Mouse (Mus musculus): Measurements from ENCODE around the gene Bhlha9. TPM values are rescaled to one million over a fixed set of nuclear protein-coding genes. Genes with fewer than 3 reads are reported as not detected.
"Not testable (repeated sequence)": the region's sequence is repeated elsewhere in the genome, so short reads cannot be mapped to it uniquely, and the experiment has no call there.

The Bhlha9 gene
- polyA plus RNA-seq, 1 experiment from 2014 or later: 1.4 TPM

DNA sequence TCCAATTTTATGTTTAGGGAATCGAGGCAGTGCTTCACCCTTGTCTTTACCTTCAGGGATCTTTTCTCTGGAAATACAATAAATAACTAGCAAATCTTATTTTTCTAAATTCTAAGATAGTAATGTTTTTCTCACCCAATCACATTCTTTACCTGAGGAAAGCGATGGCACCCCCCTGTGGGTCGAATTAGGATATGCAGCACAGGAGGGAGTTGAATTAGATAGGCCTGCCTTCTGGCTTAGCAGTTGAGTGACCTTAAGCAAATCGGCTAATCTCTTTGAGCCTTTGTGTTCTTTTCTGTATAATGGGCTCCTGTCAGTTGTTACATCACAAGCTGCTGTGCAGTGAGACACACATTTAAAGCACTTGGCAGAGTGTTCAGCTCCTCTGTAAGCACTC is 2.4 kb downstream of the Bhlha9 start:
- no peak overlapping the region for H3K4me3 ChIP-seq (ENCODE audit: low read depth, low read length)
- H3K9ac ChIP-seq (replicated peaks; ENCODE audit: low read depth, low read length): no peak overlapping the region
- no peaks in the 10 kb centered on the region; the same call in 1 of the 2 replicates for H3K4me1 ChIP-seq (ENCODE audit: control insufficient read depth, insufficient read depth, low read length)
- H3K27ac ChIP-seq (ENCODE audit: low read depth, low read length): no peak overlapping the region
- H3K27me3 ChIP-seq (ENCODE audit: control insufficient read depth, insufficient read depth, low read length): peaks cover 28% of the 10 kb centered on the region
- no peak overlapping the region for H3K4me2 ChIP-seq (ENCODE audit: low read depth, low read length)
- ATAC-seq (ENCODE audit: low read depth): no peak
- WGBS: 42% methylated on average over 4 of the region's 4 CpGs
- H3K9me3 ChIP-seq (ENCODE audit: control insufficient read depth, low read length): no peaks in the 10 kb centered on the region
- no peaks in the 10 kb centered on the region for H3K36me3 ChIP-seq (ENCODE audit: control insufficient read depth, insufficient read depth, low read length)

DNA sequence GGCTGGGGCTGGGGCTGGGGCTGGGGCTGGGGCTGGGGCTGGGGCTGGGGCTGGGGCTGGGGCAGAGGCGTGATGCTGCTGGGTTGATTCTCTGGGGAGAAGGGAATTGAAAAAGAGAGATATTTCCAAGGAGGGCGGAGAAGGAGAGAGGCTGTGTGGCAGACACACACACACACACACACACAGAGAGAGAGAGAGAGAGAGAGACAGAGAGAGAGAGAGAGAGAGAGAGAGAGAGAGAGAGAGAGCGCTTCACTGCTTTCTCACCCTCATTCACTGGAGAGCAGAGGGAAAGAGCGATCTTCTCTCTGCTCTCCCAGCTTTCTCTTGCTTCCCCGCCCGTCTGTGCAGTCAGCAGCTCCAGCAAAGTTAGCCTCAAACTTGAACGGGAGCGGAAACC is 7.2 kb downstream of the Bhlha9 start, which contains the start of gene Trarg1:
Trarg1 (plus strand) TSS at position 301 of the 400 bp plus-strand sequence.
- H3K27ac ChIP-seq (ENCODE audit: low read depth, low read length); H3K4me3 ChIP-seq (ENCODE audit: low read depth, low read length); H3K36me3 ChIP-seq (ENCODE audit: control insufficient read depth, insufficient read depth, low read length); H3K9ac ChIP-seq (replicated peaks; ENCODE audit: low read depth, low read length); ATAC-seq (ENCODE audit: low read depth); H3K9me3 ChIP-seq (ENCODE audit: control insufficient read depth, low read length); H3K27me3 ChIP-seq (ENCODE audit: control insufficient read depth, insufficient read depth, low read length); H3K4me1 ChIP-seq (ENCODE audit: control insufficient read depth, insufficient read depth, low read length); H3K4me2 ChIP-seq (ENCODE audit: low read depth, low read length): not testable (repeated sequence)
- WGBS: 40% methylated on average over 7 of the region's 8 CpGs

DNA sequence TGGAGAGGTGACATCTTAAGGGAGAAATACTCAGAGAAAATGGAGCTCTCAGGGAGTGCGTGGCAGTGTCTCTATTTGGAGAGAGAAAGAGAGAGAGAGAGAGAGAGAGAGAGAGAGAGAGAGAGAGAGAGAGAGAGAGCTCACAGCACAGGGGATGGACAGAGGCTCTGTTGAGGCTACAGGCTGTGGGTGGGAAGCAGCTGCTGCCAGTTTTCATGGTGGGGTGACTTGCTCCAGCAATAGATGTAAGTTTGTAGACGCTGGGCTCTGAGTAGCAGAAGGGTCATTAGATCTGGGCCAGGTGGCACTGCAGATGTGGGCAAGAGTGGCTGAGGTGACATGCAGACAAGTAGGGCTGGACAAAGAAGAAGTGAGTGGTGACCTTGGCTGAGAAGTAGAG is 13.3 kb downstream of the Bhlha9 start:
- no peak overlapping the region for H3K27ac ChIP-seq (ENCODE audit: low read depth, low read length)
- ATAC-seq (ENCODE audit: low read depth): no peak
- no peaks in the 10 kb centered on the region for H3K4me1 ChIP-seq (ENCODE audit: control insufficient read depth, insufficient read depth, low read length)
- no peaks in the 10 kb centered on the region for H3K27me3 ChIP-seq (ENCODE audit: control insufficient read depth, insufficient read depth, low read length)
- no peak overlapping the region for H3K4me2 ChIP-seq (ENCODE audit: low read depth, low read length)
- no peak overlapping the region for H3K4me3 ChIP-seq (ENCODE audit: low read depth, low read length)
- 69% methylated on average over 2 of the region's 2 CpGs for WGBS
- no peaks in the 10 kb centered on the region for H3K36me3 ChIP-seq (ENCODE audit: control insufficient read depth, insufficient read depth, low read length)
- H3K9ac ChIP-seq (replicated peaks; ENCODE audit: low read depth, low read length): no peak overlapping the region
- no peaks in the 10 kb centered on the region for H3K9me3 ChIP-seq (ENCODE audit: control insufficient read depth, low read length)

DNA sequence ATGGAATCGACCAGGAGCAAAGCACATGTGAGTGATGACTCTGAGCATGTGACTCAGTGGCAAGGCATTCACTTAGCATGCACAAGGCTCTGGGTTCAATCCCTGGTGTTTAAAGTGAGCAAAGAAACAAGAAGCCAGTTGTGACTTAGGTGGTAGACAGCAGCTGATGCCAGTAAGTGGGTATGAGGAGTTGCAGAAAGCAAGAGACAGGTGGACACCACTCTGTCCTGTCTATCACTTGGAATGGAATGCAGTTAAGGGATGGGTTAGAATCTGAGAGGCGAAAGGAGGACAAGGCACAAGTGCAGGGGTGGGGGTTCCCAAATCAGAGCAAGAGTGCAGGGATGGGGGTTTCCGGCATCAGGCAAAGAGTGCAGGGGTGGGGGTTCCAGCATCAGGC is 19.8 kb downstream of the Bhlha9 start:
- WGBS: 80% methylated on average over 3 of the region's 3 CpGs
- no peaks in the 10 kb centered on the region for H3K36me3 ChIP-seq (ENCODE audit: control insufficient read depth, insufficient read depth, low read length)
- H3K9ac ChIP-seq (replicated peaks; ENCODE audit: low read depth, low read length): no peak overlapping the region
- H3K27me3 ChIP-seq (ENCODE audit: control insufficient read depth, insufficient read depth, low read length): no peaks in the 10 kb centered on the region
- ATAC-seq (ENCODE audit: low read depth): no peak
- no peaks in the 10 kb centered on the region for H3K4me1 ChIP-seq (ENCODE audit: control insufficient read depth, insufficient read depth, low read length)
- no peak overlapping the region for H3K27ac ChIP-seq (ENCODE audit: low read depth, low read length)
- H3K9me3 ChIP-seq (ENCODE audit: control insufficient read depth, low read length): no peaks in the 10 kb centered on the region
- no peak overlapping the region for H3K4me2 ChIP-seq (ENCODE audit: low read depth, low read length)
- no peak overlapping the region for H3K4me3 ChIP-seq (ENCODE audit: low read depth, low read length)

DNA sequence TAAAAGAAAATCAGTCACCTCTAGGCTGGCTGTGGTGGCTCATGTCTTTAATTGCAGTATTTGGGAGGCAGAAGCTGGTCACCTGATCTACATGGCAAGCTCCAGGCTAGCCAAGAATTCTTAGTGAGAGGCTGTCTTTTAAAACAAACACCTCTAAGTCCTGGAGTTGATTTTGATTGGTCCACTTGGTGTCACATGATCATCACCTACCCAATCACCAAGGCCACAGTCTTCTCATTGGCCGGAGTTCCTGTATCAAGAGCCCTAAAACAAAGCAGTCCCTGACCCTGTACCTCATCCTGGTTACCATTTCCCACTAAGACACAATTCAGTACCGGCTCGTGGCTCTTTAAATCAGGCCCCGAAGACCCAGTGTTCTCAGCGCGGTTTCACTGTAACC is 23.5 kb downstream of the Bhlha9 start:
- ATAC-seq (ENCODE audit: low read depth): no peak

DNA sequence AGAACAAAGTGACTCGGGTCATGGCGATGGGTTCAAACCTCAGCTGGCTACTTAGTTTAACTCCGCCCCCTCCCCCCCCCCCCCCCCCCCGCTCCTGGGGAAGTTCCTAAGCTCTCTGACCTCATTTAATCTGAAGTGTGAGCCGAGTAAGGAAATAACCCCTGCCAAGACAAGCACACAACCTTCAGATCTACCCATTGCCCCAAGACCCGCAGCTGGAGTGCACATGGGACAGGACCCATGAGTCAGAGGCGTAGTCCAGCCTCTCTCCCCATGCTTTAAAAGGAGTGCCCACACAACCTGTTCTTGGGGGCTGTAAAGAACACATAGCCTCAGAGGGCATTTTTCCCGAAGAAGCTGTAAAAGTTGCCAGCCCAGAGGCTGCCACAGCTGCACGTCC is 27.4 kb downstream of the Bhlha9 start:
- Histone ChIP-seq H3K4me2 (ENCODE audit: low read depth, low read length) (no peak overlapping the region), H3K9me3 (ENCODE audit: control insufficient read depth, low read length) (no peaks in the 10 kb centered on the region), H3K36me3 (ENCODE audit: control insufficient read depth, insufficient read depth, low read length) (no peaks in the 10 kb centered on the region), H3K4me3 (ENCODE audit: low read depth, low read length) (no peak overlapping the region), H3K4me1 (ENCODE audit: control insufficient read depth, insufficient read depth, low read length) (no peaks in the 10 kb centered on the region), H3K27me3 (ENCODE audit: control insufficient read depth, insufficient read depth, low read length) (no peaks in the 10 kb centered on the region), H3K9ac (replicated peaks; ENCODE audit: low read depth, low read length) (no peak overlapping the region), H3K27ac (ENCODE audit: low read depth, low read length) (no peak overlapping the region)
- ATAC-seq (ENCODE audit: low read depth): no peak
- 59% methylated on average over 9 of the region's 9 CpGs for whole genome bisulfite sequencing

More for the DNA sequence above, 23.5 kb downstream of the Bhlha9 start:
- Histone ChIP-seq H3K27ac (ENCODE audit: low read depth, low read length) (no peak overlapping the region), H3K27me3 (ENCODE audit: control insufficient read depth, insufficient read depth, low read length) (no peaks in the 10 kb centered on the region), H3K36me3 (ENCODE audit: control insufficient read depth, insufficient read depth, low read length) (no peaks in the 10 kb centered on the region), H3K4me1 (ENCODE audit: control insufficient read depth, insufficient read depth, low read length) (no peaks in the 10 kb centered on the region), H3K4me3 (ENCODE audit: low read depth, low read length) (no peak overlapping the region), H3K9ac (replicated peaks; ENCODE audit: low read depth, low read length) (no peak overlapping the region), H3K4me2 (ENCODE audit: low read depth, low read length) (no peak overlapping the region), H3K9me3 (ENCODE audit: control insufficient read depth, low read length) (no peaks in the 10 kb centered on the region)
- 69% methylated on average over 6 of the region's 6 CpGs for WGBS

DNA sequence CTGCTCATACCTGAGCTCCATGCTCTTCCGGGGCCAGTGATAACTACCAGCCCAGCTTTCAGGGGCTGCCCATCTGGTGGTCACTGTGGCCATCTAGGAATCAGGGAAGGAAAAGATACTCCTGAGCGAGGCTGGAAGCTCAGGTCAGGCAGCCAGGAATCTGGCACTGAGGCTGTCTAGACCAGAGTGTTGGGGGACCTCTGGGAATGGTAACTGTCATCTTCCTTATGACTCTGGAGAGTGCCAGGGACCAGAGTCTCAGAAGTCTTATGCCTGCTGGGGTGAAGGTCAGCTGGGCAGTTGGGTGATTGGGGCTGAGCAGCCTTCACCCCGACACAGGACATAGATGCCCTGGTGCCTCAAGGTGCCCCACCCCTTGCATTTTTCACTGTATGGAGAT is 35.4 kb downstream of the Bhlha9 start:
- H3K4me1 ChIP-seq (ENCODE audit: control insufficient read depth, insufficient read depth, low read length): no peaks in the 10 kb centered on the region
- WGBS: 84% methylated on average over 3 of the region's 3 CpGs
- H3K36me3 ChIP-seq (ENCODE audit: control insufficient read depth, insufficient read depth, low read length): no peaks in the 10 kb centered on the region
- no peaks in the 10 kb centered on the region for H3K9me3 ChIP-seq (ENCODE audit: control insufficient read depth, low read length)
- no peak for ATAC-seq (ENCODE audit: low read depth)
- H3K4me3 ChIP-seq (ENCODE audit: low read depth, low read length): no peak overlapping the region
- H3K4me2 ChIP-seq (ENCODE audit: low read depth, low read length): no peak overlapping the region
- H3K27me3 ChIP-seq (ENCODE audit: control insufficient read depth, insufficient read depth, low read length): no peaks in the 10 kb centered on the region
- H3K9ac ChIP-seq (replicated peaks; ENCODE audit: low read depth, low read length): no peak overlapping the region
- H3K27ac ChIP-seq (ENCODE audit: low read depth, low read length): no peak overlapping the region

DNA sequence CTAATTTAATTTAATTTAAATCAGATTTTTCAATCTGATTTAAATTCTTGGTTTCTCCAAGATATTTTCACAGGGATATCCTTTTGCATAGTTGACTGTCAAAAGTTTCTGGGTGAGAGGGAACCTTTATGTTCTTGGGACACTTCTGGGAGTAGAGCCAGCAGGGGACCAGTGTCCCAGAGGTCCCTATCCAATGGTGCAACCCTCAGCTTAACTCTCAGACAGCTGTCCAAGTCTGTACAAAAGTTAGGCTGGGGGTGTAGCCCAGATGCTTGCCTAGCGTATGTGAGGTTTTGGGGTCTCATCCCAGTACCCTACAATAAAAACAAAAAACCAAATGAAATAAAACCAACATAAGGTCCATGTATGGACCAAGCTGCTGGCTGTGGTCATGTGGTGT is 35.8 kb downstream of the Bhlha9 start:
- Histone ChIP-seq H3K4me1 (ENCODE audit: control insufficient read depth, insufficient read depth, low read length) (no peaks in the 10 kb centered on the region), H3K27ac (ENCODE audit: low read depth, low read length) (no peak overlapping the region), H3K27me3 (ENCODE audit: control insufficient read depth, insufficient read depth, low read length) (no peaks in the 10 kb centered on the region), H3K4me2 (ENCODE audit: low read depth, low read length) (no peak overlapping the region), H3K4me3 (ENCODE audit: low read depth, low read length) (no peak overlapping the region), H3K9ac (replicated peaks; ENCODE audit: low read depth, low read length) (no peak overlapping the region), H3K9me3 (ENCODE audit: control insufficient read depth, low read length) (no peaks in the 10 kb centered on the region), H3K36me3 (ENCODE audit: control insufficient read depth, insufficient read depth, low read length) (no peaks in the 10 kb centered on the region)
- ATAC-seq (ENCODE audit: low read depth): no peak
- 88% methylated on average over 1 of the region's 1 CpGs for WGBS

DNA sequence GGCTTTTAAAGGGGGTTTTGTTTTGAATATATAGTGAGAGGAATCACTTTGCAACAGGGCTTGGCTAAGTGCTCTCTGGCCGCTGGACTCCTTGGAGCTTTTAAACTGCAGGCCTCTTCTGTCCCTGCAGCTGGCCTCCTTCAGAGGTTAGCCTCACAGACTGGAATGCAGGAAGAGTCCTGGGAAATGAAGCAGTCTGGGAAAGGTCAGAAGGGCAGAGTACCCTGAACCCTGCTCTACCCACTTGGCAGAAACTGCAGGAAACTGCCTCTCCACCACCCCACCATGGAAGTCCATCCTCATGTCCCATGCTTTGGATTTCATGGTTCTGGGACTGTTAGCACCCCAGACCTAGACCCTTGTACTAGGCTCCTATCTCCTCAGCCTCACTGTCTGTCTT is 36.6 kb downstream of the Bhlha9 start:
- H3K27me3 ChIP-seq (ENCODE audit: control insufficient read depth, insufficient read depth, low read length): no peaks in the 10 kb centered on the region

More for the DNA sequence above, 36.6 kb downstream of the Bhlha9 start:
- no peaks in the 10 kb centered on the region for H3K9me3 ChIP-seq (ENCODE audit: control insufficient read depth, low read length)
- no peak overlapping the region for H3K4me3 ChIP-seq (ENCODE audit: low read depth, low read length)
- H3K4me1 ChIP-seq (ENCODE audit: control insufficient read depth, insufficient read depth, low read length): no peaks in the 10 kb centered on the region
- ATAC-seq (ENCODE audit: low read depth): no peak
- no peak overlapping the region for H3K9ac ChIP-seq (replicated peaks; ENCODE audit: low read depth, low read length)
- no peak overlapping the region for H3K27ac ChIP-seq (ENCODE audit: low read depth, low read length)
- no peak overlapping the region for H3K4me2 ChIP-seq (ENCODE audit: low read depth, low read length)
- no peaks in the 10 kb centered on the region for H3K36me3 ChIP-seq (ENCODE audit: control insufficient read depth, insufficient read depth, low read length)
- WGBS: 48% methylated on average over 1 of the region's 1 CpGs

Data from neural tube, embryonic 14.5 days (tissue).